Mouse (Mus musculus): ENCODE results near the gene Hoxd3. TPM values are rescaled to one million over a fixed set of nuclear protein-coding genes. Genes with fewer than 3 reads are reported as not detected.

Hoxd3 gene
- polyA plus RNA-seq, 1 experiment from 2014 or later: 14.5 TPM

- WGBS: 13% methylated on average over 19 of the region's 19 CpGs
Measured at GRCm38 (mm10) chr2:74713239-74714150, 1.8 kb downstream of the Hoxd3 start.

GRCm38 (mm10) chr2:74714156-74714789 is 2.5 kb downstream of the Hoxd3 start:
- Histone ChIP-seq H3K27ac (ENCODE audit: low read length) (no peak overlapping the region), H3K27me3 (ENCODE audit: control insufficient read depth, insufficient read depth, low read length) (peaks cover 74% of the 10 kb centered on the region), H3K4me1 (ENCODE audit: control insufficient read depth, insufficient read depth, low read length) (no peaks in the 10 kb centered on the region; the same call in 1 of the 2 replicates), H3K36me3 (ENCODE audit: control insufficient read depth, insufficient read depth, low read length) (no peaks in the 10 kb centered on the region), H3K4me2 (replicated peaks; ENCODE audit: low read depth, low read length) (no peak overlapping the region), H3K9ac (replicated peaks; ENCODE audit: low read depth, low read length) (no peak overlapping the region), H3K4me3 (ENCODE audit: low read depth, low read length) (no peak overlapping the region), H3K9me3 (ENCODE audit: control insufficient read depth, low read depth, low read length) (no peaks in the 10 kb centered on the region)
- WGBS: 9% methylated on average over 18 of the region's 18 CpGs
- ATAC-seq (ENCODE audit: insufficient number of reproducible peaks, insufficient read depth, low FRiP score, low read depth): no peak

More at GRCm38 (mm10) chr2:74713239-74714150, 1.8 kb downstream of the Hoxd3 start:
- Histone ChIP-seq H3K4me1 (ENCODE audit: control insufficient read depth, insufficient read depth, low read length) (no peaks in the 10 kb centered on the region; the same call in 1 of the 2 replicates), H3K9ac (replicated peaks; ENCODE audit: low read depth, low read length) (no peak overlapping the region), H3K4me3 (ENCODE audit: low read depth, low read length) (no peak overlapping the region), H3K9me3 (ENCODE audit: control insufficient read depth, low read depth, low read length) (no peaks in the 10 kb centered on the region), H3K36me3 (ENCODE audit: control insufficient read depth, insufficient read depth, low read length) (no peaks in the 10 kb centered on the region), H3K27ac (ENCODE audit: low read length) (no peak overlapping the region), H3K4me2 (replicated peaks; ENCODE audit: low read depth, low read length) (no peak overlapping the region), H3K27me3 (ENCODE audit: control insufficient read depth, insufficient read depth, low read length) (peaks cover 75% of the 10 kb centered on the region)
- no peak for ATAC-seq (ENCODE audit: insufficient number of reproducible peaks, insufficient read depth, low FRiP score, low read depth)

GRCm38 (mm10) chr2:74714881-74715280 is 3.2 kb downstream of the Hoxd3 start:
- no peaks in the 10 kb centered on the region for H3K36me3 ChIP-seq (ENCODE audit: control insufficient read depth, insufficient read depth, low read length)
- H3K4me3 ChIP-seq (ENCODE audit: low read depth, low read length): no peak overlapping the region
- 0 out of 2 replicates have a peak overlapping the region, but pooled peaks have one; percentile 10 for H3K4me2 ChIP-seq (replicated peaks; ENCODE audit: low read depth, low read length)
- H3K27me3 ChIP-seq (ENCODE audit: control insufficient read depth, insufficient read depth, low read length): peaks cover 68% of the 10 kb centered on the region
- H3K9ac ChIP-seq (replicated peaks; ENCODE audit: low read depth, low read length): no peak overlapping the region
- H3K27ac ChIP-seq (ENCODE audit: low read length): no peak overlapping the region
- no peaks in the 10 kb centered on the region for H3K9me3 ChIP-seq (ENCODE audit: control insufficient read depth, low read depth, low read length)
- ATAC-seq (ENCODE audit: insufficient number of reproducible peaks, insufficient read depth, low FRiP score, low read depth): no peak
- no peaks in the 10 kb centered on the region; the same call in 1 of the 2 replicates for H3K4me1 ChIP-seq (ENCODE audit: control insufficient read depth, insufficient read depth, low read length)
- 4% methylated on average over 14 of the region's 14 CpGs for WGBS

- peak; percentile 58 for ATAC-seq (ENCODE audit: insufficient number of reproducible peaks, insufficient read depth, low FRiP score, low read depth)
- H3K4me3 ChIP-seq (ENCODE audit: low read depth, low read length): peak overlapping the region; percentile 11; the same call in 1 of the 2 replicates
- H3K4me2 ChIP-seq (replicated peaks; ENCODE audit: low read depth, low read length): peak overlapping the region; percentile 42
- no peaks in the 10 kb centered on the region for H3K9me3 ChIP-seq (ENCODE audit: control insufficient read depth, low read depth, low read length)
- H3K36me3 ChIP-seq (ENCODE audit: control insufficient read depth, insufficient read depth, low read length): no peaks in the 10 kb centered on the region
- no peaks in the 10 kb centered on the region; the same call in 1 of the 2 replicates for H3K4me1 ChIP-seq (ENCODE audit: control insufficient read depth, insufficient read depth, low read length)
- 3% methylated on average over 26 of the region's 26 CpGs for WGBS
- no peak overlapping the region for H3K9ac ChIP-seq (replicated peaks; ENCODE audit: low read depth, low read length)
- H3K27me3 ChIP-seq (ENCODE audit: control insufficient read depth, insufficient read depth, low read length): peaks cover 63% of the 10 kb centered on the region
- no peak overlapping the region for H3K27ac ChIP-seq (ENCODE audit: low read length)
Measured at GRCm38 (mm10) chr2:74715504-74716241, 3.9 kb downstream of the Hoxd3 start.

GRCm38 (mm10) chr2:74720384-74720783 is 8.7 kb downstream of the Hoxd3 start:
- Histone ChIP-seq H3K4me1 (ENCODE audit: control insufficient read depth, insufficient read depth, low read length) (no peaks in the 10 kb centered on the region), H3K9me3 (ENCODE audit: control insufficient read depth, low read depth, low read length) (no peaks in the 10 kb centered on the region), H3K27me3 (ENCODE audit: control insufficient read depth, insufficient read depth, low read length) (peaks cover 72% of the 10 kb centered on the region), H3K4me3 (ENCODE audit: low read depth, low read length) (no peak overlapping the region), H3K27ac (ENCODE audit: low read length) (no peak overlapping the region), H3K9ac (replicated peaks; ENCODE audit: low read depth, low read length) (no peak overlapping the region), H3K36me3 (ENCODE audit: control insufficient read depth, insufficient read depth, low read length) (no peaks in the 10 kb centered on the region), H3K4me2 (replicated peaks; ENCODE audit: low read depth, low read length) (no peak overlapping the region)
- ATAC-seq (ENCODE audit: insufficient number of reproducible peaks, insufficient read depth, low FRiP score, low read depth): no peak
- 22% methylated on average over 2 of the region's 2 CpGs for WGBS

- Histone ChIP-seq H3K4me1 (ENCODE audit: control insufficient read depth, insufficient read depth, low read length) (no peaks in the 10 kb centered on the region), H3K4me3 (ENCODE audit: low read depth, low read length) (no peak overlapping the region), H3K27me3 (ENCODE audit: control insufficient read depth, insufficient read depth, low read length) (peaks cover 75% of the 10 kb centered on the region), H3K36me3 (ENCODE audit: control insufficient read depth, insufficient read depth, low read length) (no peaks in the 10 kb centered on the region), H3K9ac (replicated peaks; ENCODE audit: low read depth, low read length) (no peak overlapping the region), H3K27ac (ENCODE audit: low read length) (no peak overlapping the region), H3K9me3 (ENCODE audit: control insufficient read depth, low read depth, low read length) (no peaks in the 10 kb centered on the region), H3K4me2 (replicated peaks; ENCODE audit: low read depth, low read length) (no peak overlapping the region)
- no peak for ATAC-seq (ENCODE audit: insufficient number of reproducible peaks, insufficient read depth, low FRiP score, low read depth)
- WGBS: 24% methylated on average over 5 of the region's 5 CpGs
Measured at GRCm38 (mm10) chr2:74720955-74721491, 9.3 kb downstream of the Hoxd3 start.

- Histone ChIP-seq H3K4me1 (ENCODE audit: control insufficient read depth, insufficient read depth, low read length) (no peaks in the 10 kb centered on the region), H3K36me3 (ENCODE audit: control insufficient read depth, insufficient read depth, low read length) (no peaks in the 10 kb centered on the region), H3K9me3 (ENCODE audit: control insufficient read depth, low read depth, low read length) (no peaks in the 10 kb centered on the region), H3K4me3 (ENCODE audit: low read depth, low read length) (no peak overlapping the region), H3K27ac (ENCODE audit: low read length) (no peak overlapping the region), H3K4me2 (replicated peaks; ENCODE audit: low read depth, low read length) (no peak overlapping the region), H3K9ac (replicated peaks; ENCODE audit: low read depth, low read length) (no peak overlapping the region), H3K27me3 (ENCODE audit: control insufficient read depth, insufficient read depth, low read length) (peaks cover 74% of the 10 kb centered on the region)
- ATAC-seq (ENCODE audit: insufficient number of reproducible peaks, insufficient read depth, low FRiP score, low read depth): no peak
- WGBS: 10% methylated on average over 6 of the region's 6 CpGs
Measured at GRCm38 (mm10) chr2:74721882-74722281, 10.2 kb downstream of the Hoxd3 start.

GRCm38 (mm10) chr2:74722949-74723348 is 11.2 kb downstream of the Hoxd3 start:
- H3K4me2 ChIP-seq (replicated peaks; ENCODE audit: low read depth, low read length): no peak overlapping the region
- H3K4me1 ChIP-seq (ENCODE audit: control insufficient read depth, insufficient read depth, low read length): no peaks in the 10 kb centered on the region
- no peaks in the 10 kb centered on the region for H3K36me3 ChIP-seq (ENCODE audit: control insufficient read depth, insufficient read depth, low read length)
- H3K9ac ChIP-seq (replicated peaks; ENCODE audit: low read depth, low read length): no peak overlapping the region
- no peak overlapping the region for H3K27ac ChIP-seq (ENCODE audit: low read length)
- peaks cover 69% of the 10 kb centered on the region for H3K27me3 ChIP-seq (ENCODE audit: control insufficient read depth, insufficient read depth, low read length)
- H3K9me3 ChIP-seq (ENCODE audit: control insufficient read depth, low read depth, low read length): no peaks in the 10 kb centered on the region
- H3K4me3 ChIP-seq (ENCODE audit: low read depth, low read length): no peak overlapping the region
- WGBS: 31% methylated on average over 8 of the region's 8 CpGs
- ATAC-seq (ENCODE audit: insufficient number of reproducible peaks, insufficient read depth, low FRiP score, low read depth): no peak

Measured in stomach, embryonic 14.5 days (tissue).